Mouse (Mus musculus) gastrocnemius, postnatal 10 days (tissue): ENCODE results near the gene Wls. TPM values are rescaled to one million over a fixed set of nuclear protein-coding genes. Genes with fewer than 3 reads are reported as not detected.

Experiments
- DNase-seq: peaks from one replicate; pipeline ENCODE4 v3.0.0; 2021; ENCODE audit warnings: mixed read lengths
- long read RNA-seq, 2 experiments: library from polyadenylated mRNA; stranded (forward); transcript quantifications; one replicate each; pipeline ENCODE4 v2.0.0; 2021
- total RNA-seq, 2 experiments: library from RNA; stranded (reverse); gene quantifications; 2 replicates each; pipeline ENCODE4 v1.2.3; 2021

Gene Wls
- total RNA-seq, result 10 to 100 TPM; 41.5 to 47.5 TPM
- long read RNA-seq, experiment 1, transcript Wls-201 (12 exons, 3,559 nt), result major isoform, 45 of 59 reads
- long read RNA-seq, experiment 1, transcript Wls-205 (13 exons, 2,050 nt), result minor isoform, 12 of 59 reads
- long read RNA-seq, experiment 1, partial matches to known transcripts, result 0 of 59 reads
- long read RNA-seq, experiment 1, other reads (novel, unspliced or antisense), result 2 of 59 reads
- long read RNA-seq, experiment 2, transcript Wls-201 (12 exons, 3,559 nt), result major isoform, 23 of 36 reads
- long read RNA-seq, experiment 2, transcript Wls-205 (13 exons, 2,050 nt), result minor isoform, 6 of 36 reads
- long read RNA-seq, experiment 2, partial matches to known transcripts, result 2 of 36 reads
- long read RNA-seq, experiment 2, other reads (novel, unspliced or antisense), result 3 of 36 reads

GRCm38 (mm10) chr3:159839481-159839880 lies at the start of gene Wls:
TSS of gene Wls (plus strand) at chr3:159839672.
- DNase-seq, result peak; percentile 57

- no peak for DNase-seq
These were observed 49.7 kb upstream of the Wls start for GRCm38 (mm10) chr3:159789781-159790180.

DNA sequence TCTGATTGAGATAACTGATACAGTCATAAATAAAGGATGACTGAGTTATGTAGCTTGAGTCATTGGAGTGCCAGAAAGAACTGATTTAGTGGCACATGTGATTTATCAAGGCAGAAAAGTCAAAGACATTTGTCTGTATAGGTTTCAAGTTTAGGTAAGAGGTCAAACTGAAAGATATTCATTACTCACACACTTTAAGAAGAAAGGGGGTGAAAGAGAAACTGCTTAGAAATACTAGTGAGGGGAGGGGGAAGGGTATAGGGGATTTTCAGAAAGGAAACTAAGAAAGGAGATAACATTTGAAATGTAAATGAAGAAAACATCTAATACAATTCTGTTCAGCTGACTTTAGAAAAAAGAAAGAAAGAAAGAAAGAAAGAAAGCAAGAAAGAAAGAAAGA lies 7.9 kb upstream of the Wls start:
- no peak for DNase-seq

GRCm38 (mm10) chr3:159840002-159840816 lies 737 bp downstream of the Wls start:
- DNase-seq, result peak; percentile 52

GRCm38 (mm10) chr3:159840817-159841390 lies 1.4 kb downstream of the Wls start:
- DNase-seq, result peak; percentile 14

- peak; percentile 3 for DNase-seq
These were observed 2.0 kb downstream of the Wls start for GRCm38 (mm10) chr3:159841458-159841857.

DNA sequence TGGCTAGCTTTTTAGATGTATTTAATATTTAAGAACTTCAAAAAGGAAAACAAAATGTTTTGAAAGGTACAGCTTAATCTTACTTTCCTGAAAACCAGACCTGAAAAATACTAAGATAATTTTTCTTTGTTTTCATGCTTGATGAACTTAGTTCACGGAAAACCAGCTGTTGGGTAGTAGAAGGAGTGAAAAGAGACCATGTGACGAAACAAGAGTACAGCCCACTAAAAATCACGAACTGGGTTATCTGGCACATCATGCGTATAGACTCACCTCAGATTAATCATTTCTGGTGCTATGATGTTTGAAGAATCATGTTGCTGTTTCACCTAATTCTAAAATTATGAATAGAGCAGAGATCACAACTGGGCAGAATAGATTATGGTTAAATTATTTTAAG lies 3.7 kb downstream of the Wls start:
- no peak for DNase-seq

DNA sequence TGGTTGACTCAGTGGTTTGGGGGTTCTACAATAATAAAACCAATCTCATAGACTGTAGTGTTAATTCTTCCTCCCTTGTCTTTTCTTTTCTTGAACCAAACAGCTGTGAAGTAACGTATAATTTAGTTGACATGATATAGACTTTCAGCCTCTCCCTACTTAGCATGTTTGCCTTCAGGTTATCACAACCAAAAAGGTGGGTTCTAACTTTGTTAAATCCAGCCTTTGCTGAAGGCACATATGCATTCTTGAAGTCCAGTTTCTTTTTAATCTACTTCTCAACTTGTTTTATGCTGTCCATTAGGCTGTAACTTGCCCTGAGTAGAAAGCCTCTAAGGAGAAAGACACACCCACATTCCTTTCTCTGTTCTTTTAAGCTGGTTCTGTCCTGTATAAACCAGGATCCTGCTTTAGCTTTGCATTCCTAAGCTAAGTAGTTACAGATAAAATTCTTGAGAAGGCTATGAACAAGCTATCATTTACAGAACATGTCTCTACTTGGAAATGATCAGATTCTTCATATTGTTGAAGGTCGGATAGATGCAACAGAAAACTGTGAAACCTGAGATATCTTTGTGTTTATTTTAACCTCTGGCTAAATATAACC lies 8.0 kb downstream of the Wls start:
- no peak for DNase-seq

DNA sequence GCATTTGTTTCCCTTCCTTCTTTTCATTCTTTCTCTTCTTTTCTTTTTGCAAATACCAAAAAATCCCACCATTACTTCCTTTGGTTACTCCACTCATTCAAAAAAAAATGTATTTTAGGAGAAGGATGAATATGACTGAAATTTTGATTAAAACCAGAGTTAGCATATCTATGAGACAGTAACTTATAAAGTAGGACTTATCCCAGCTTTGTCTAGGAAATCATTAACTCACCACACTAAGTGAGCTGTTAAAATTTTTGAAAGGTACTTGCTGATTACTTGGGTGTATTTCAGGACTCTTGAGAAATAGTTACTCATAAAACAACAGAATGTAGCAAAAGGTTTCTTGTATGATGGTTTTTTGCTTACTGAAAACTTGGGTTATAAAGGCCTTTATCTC lies 8.7 kb downstream of the Wls start:
- DNase-seq, result no peak

GRCm38 (mm10) chr3:159851476-159851875 lies 12.0 kb downstream of the Wls start:
- DNase-seq, result no peak

DNA sequence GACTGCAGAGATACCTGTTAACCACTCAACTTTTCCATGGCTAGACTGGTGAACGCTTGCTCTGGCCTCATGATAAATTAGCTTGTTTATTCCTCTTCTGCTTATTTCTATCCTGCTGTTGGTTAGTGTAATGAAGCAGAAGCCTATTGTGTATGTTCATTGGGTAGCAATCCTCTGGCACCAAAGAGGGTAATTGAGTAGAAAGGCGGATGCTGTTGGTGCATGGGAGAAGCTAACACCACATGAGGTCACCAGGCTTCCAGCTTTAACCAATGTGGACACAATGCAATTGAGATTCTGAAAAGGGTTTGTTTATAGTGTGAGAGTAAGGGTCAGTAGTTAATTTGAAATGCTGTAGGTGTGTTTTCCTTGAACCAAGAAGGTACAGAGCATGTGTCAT lies 12.5 kb downstream of the Wls start:
- no peak for DNase-seq

DNA sequence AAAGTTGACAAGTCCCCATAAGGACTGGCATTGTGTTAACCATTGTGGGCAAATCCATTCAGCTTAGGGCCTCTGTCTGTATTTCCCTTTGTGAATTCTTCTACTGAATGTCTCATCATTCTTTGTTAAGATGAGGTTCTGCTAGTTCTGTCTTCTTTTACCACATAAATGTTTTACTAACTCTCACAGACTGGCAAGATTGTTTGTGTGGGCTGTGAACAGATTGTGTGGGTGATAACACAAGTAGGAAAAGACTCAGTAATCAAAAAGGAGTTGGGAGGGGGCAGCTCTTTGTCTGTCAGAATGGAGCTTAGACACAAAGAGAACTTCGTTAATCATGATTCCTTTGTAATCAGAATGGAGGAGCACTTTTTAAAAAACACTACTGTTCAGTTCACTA lies 17.6 kb downstream of the Wls start:
- no peak for DNase-seq

- DNase-seq, result no peak
These were observed 26.2 kb downstream of the Wls start for GRCm38 (mm10) chr3:159865691-159866090.

- DNase-seq, result no peak
These were observed 39.5 kb downstream of the Wls start for GRCm38 (mm10) chr3:159878983-159879382.

GRCm38 (mm10) chr3:159883325-159883724 lies 43.9 kb downstream of the Wls start:
- DNase-seq, result no peak

DNA sequence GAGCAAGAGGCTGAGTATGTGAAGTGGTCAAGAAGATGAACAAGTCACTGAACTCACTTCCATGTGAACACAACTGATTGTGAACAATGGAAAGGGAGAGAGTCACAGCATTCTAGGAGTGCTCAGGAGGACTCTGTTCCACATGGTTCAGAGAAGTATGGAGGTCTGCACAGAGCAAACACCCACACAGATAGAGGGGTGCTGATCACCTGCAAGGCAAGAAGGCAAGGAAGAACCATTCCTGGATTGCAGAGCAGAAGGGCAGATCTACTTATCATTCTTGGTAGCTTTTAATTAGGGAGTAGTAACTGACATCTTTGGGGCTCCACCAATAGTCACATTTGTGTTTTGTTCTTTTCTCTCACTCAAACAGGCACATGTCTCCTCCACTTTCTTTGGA lies 45.3 kb downstream of the Wls start:
- no peak for DNase-seq

DNA sequence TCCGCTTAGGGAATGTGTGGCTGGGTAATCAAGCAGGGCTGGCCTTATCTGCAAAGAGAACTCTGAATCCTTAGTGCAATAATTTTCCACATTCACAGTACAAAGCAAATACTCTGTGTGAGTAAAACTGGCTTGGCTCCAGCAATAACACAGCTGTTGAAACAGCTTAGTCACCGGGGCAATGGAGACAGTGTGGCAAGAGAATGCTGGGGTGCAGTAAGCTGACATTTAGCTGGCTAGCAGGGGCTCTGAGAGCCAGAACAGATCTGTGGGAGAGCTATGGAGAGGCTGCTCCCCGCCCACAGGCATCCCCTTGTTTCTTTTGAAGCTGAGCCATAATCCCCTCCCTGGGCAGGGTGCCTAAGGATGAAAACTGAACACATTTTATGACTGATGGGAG lies 45.8 kb downstream of the Wls start:
- peak; percentile 41 for DNase-seq

DNA sequence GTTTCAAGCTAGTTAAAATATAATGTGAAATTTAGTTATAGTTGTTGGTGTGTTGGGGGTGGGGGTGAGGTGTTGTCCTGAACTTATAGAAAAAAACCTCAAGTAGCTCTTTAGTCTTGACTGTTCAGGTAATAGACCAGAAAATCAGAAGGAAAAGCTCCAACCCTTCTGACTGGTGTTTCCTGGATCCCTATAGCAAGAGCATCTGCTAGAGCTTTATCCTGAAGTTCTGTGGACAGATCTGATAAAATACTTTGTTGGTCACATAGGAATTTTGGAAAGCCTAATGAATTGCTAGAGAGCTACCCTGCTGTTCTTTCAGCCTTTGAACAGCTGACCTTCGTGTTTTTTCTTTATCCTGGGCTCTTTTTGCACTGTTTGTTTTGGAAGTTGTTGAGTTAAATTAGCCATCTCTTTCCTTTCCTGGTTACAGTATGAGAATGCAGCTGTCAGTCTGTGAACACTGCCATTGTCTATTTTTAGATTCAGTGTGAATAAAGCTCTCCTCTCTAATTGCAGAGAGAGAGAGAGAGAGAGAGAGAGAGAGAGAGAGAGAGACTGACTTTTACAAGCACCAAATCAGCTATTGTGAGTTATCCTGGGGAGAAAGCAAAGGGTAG lies 46.4 kb downstream of the Wls start:
- no peak for DNase-seq

DNA sequence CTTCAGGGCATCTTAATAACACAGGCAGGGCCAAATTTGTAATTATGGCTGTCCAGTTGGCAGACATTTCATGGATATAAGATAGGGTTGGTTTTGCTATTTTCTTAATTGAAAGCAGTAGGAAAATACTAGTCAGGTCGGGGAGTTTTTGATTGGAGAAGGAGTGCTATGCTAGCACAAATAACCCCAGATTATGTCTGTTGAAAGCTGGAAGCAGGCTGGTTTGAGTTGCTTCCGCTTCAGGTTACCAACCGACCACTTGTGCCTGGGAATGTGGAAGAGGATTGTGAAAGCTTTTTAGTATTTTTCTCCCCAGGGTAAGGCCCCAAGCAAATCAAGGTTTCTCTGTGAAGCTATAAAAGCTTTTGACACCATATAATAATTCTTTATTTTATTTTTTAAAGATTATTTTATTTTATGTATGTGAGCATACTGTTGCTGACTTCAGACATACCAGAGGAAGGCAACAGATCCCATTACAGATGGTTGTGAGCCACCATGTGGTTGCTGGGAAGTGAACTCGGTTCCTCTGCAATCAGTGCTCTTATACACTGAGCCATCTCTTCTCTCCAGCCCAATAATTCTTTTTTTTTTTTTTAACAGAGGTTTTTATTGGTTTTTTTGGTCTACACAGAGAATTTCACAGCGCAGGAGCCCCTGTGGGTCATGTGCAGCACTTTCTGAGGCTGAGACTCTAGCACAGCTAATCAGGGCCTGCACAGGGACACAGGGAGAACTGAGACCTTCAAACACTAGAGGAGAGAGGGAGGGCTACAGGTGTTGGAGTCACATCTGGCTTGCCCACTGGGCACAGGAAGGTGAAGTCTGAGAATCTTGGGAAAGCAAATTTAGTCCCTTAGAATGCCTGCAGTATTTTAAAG lies 50.9 kb downstream of the Wls start:
- no peak for DNase-seq

DNA sequence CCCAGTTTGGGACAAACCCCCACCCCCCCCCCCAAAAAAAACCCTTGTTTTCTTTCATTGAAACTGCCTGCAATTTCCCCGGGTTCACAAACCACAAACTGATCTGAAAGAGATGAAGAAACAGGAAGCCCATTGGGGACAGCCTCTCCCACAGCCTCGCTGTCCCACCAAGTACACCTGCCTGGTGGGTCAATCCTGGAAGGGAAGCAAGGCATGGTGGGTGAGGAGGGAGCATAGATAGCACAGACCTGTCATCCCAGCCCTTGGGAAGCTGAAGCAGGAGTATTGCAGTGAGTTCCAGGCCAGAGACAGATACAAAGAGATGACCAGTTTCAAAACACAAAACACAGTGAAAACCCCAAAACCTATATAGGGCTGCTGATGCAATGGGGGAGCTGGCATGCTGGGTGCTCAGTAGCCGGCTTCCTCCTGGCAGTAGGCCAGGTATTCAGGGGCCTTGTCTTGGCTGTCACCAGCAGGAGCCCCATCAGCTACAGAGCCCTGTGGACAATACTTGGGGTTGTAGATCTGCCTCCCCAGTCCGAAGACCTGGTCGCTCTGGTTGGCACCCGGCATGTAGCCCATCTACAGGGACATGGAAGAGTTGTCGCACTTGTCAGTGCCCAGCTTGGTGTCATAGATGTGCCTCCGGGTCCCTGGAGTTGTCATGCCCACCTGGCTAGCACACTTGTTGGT lies 51.7 kb downstream of the Wls start:
- DNase-seq, result no peak

- no peak for DNase-seq
These were observed 67.9 kb downstream of the Wls start for GRCm38 (mm10) chr3:159907329-159907728.
